Mouse (Mus musculus): Measurements from ENCODE around the gene Epb41l5. TPM values are rescaled to one million over a fixed set of nuclear protein-coding genes. Genes with fewer than 3 reads are reported as not detected.

Epb41l5 gene
- polyA plus RNA-seq, 1 experiment from 2014 or later: 64.0 TPM

DNA sequence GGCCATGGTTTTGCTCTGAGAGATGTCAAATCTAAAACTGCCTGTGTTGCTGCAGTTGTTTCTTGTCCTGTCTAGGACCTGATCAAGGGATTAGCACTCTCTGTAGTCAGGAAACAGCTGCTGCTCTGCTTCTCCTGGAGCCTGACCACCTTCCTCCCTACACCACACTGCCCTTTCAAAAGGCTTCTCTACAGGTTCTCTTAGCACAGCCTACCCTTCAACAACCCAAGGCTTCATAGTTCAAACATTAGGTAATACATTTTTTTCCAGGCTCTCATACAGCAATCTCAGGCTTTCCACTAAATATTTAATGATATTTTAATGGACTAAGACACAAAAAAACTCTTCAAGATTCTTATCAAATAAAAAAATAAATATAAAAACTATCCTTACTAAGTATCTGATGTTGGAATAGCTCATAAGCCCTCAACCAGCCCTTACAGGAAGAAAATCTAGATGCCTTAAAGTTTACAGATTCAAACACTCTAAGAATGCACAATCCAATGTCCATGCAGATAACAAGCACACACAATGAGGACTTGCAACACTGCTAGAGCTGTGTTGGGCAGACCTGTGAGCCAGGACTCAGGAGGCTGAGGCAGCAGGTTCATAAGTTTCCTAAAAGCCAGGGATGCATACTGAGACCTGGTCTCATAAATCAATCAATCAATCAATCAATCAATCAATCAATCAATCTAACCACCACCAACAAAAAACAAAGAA, 7.5 kb downstream of the Epb41l5 start:
- no peaks in the 10 kb centered on the region for H3K9me3 ChIP-seq (replicated peaks)
- H3K27ac ChIP-seq: peak overlapping the region; percentile 34; the same call in 1 of the 2 replicates
- H3K4me1 ChIP-seq: peaks cover 26% of the 10 kb centered on the region
- no peaks in the 10 kb centered on the region for H3K27me3 ChIP-seq
- H3K4me3 ChIP-seq (replicated peaks): no peak overlapping the region
- peaks cover 12% of the 10 kb centered on the region for H3K36me3 ChIP-seq
- H3K4me2 ChIP-seq: no peak overlapping the region
- H3K9ac ChIP-seq: no peak overlapping the region
- no peak for ATAC-seq (replicated peaks; ENCODE audit: low FRiP score)

DNA sequence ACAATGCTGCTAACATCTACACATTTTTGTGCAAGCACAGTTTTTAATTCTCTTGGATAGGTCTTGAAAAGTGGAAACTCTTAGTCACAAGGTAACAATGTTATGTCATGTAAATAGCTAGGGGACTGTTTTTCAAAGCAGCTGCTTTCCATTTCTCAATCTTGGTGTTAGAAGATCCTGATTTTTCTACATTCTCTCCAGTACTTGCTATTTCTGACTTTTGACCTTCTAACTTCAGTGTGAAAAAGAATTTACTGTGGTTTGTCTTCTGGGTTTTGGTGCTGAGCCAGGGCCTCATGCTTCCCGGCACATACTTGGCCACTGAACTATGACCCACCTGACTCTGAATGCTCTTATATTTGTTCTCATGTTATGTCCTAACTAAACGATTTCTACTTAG, 8.8 kb downstream of the Epb41l5 start:
- Histone ChIP-seq H3K4me1 (peaks cover 26% of the 10 kb centered on the region), H3K27me3 (no peaks in the 10 kb centered on the region), H3K27ac (peak overlapping the region; percentile 49), H3K9ac (no peak overlapping the region), H3K9me3 (replicated peaks) (no peaks in the 10 kb centered on the region), H3K4me3 (replicated peaks) (no peak overlapping the region), H3K4me2 (no peak overlapping the region), H3K36me3 (peaks cover 15% of the 10 kb centered on the region)
- WGBS: 31% methylated on average over 2 of the region's 2 CpGs
- no peak for ATAC-seq (replicated peaks; ENCODE audit: low FRiP score)

- no peak overlapping the region for H3K4me3 ChIP-seq (replicated peaks)
- peaks cover 24% of the 10 kb centered on the region for H3K36me3 ChIP-seq
- no peaks in the 10 kb centered on the region for H3K27me3 ChIP-seq
- H3K9me3 ChIP-seq (replicated peaks): no peaks in the 10 kb centered on the region
- 0 out of 2 replicates have a peak overlapping the region, but pooled peaks have one; percentile 2 for H3K4me2 ChIP-seq
- peak overlapping the region; percentile 86 for H3K27ac ChIP-seq
- peaks cover 23% of the 10 kb centered on the region for H3K4me1 ChIP-seq
- peak; percentile 68 for ATAC-seq (replicated peaks; ENCODE audit: low FRiP score)
- WGBS: 71% methylated on average over 6 of the region's 6 CpGs
- H3K9ac ChIP-seq: no peak overlapping the region
These were observed 11.4 kb downstream of the Epb41l5 start for GRCm38 (mm10) chr1:119637188-119638023.

DNA sequence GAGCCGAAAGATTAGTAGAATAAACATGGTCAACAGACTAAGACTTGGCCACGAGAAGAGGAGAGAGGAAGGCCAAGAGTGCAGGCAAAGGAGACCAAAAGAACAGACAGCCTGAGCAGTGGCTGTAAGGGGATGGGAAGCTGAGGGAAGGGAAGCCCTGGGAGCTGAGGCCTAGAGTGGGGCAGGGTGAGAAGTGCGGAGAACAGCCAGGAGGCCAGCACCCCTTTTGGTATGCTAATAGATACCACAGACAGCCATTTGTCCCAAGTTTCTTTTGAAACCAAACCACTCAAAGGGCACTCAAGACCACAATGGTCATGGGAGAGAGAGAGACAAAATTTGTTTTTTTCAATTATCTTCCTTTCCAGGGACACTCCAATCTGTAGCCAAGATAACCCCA, 14.1 kb downstream of the Epb41l5 start:
- Histone ChIP-seq H3K4me2 (no peak overlapping the region), H3K9ac (no peak overlapping the region), H3K4me1 (peaks cover 15% of the 10 kb centered on the region), H3K4me3 (replicated peaks) (no peak overlapping the region), H3K27ac (0 out of 2 replicates have a peak overlapping the region, but pooled peaks have one; percentile 41), H3K36me3 (peaks cover 26% of the 10 kb centered on the region), H3K27me3 (no peaks in the 10 kb centered on the region), H3K9me3 (replicated peaks) (no peaks in the 10 kb centered on the region)
- WGBS: 48% methylated on average over 3 of the region's 3 CpGs
- ATAC-seq (replicated peaks; ENCODE audit: low FRiP score): no peak

DNA sequence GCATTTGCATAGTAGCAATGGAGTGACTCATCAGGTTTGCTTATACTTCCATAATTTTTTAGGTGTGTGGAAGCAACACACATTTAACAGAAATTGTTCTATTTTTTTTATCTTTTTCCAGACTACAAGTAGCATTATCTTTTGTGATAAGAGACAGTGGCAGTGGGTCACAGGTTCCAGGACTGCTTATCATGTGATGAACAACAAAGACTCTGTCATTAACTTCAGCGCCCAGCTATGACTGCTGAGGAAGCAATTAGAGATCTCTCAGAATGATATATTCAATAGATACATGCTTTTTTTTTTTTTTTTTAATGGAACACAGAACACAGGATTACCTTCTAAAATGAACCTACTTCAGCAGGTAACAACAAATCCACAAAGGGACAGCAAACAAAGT, 18.4 kb downstream of the Epb41l5 start:
- whole genome bisulfite sequencing: 64% methylated on average over 1 of the region's 1 CpGs
- H3K4me1 ChIP-seq: peaks cover 12% of the 10 kb centered on the region; the same call in 1 of the 2 replicates
- no peak overlapping the region for H3K9ac ChIP-seq
- H3K4me3 ChIP-seq (replicated peaks): no peak overlapping the region
- no peaks in the 10 kb centered on the region for H3K9me3 ChIP-seq (replicated peaks)
- peaks cover 17% of the 10 kb centered on the region for H3K36me3 ChIP-seq
- no peak for ATAC-seq (replicated peaks; ENCODE audit: low FRiP score)
- no peaks in the 10 kb centered on the region for H3K27me3 ChIP-seq
- no peak overlapping the region for H3K27ac ChIP-seq
- no peak overlapping the region for H3K4me2 ChIP-seq

DNA sequence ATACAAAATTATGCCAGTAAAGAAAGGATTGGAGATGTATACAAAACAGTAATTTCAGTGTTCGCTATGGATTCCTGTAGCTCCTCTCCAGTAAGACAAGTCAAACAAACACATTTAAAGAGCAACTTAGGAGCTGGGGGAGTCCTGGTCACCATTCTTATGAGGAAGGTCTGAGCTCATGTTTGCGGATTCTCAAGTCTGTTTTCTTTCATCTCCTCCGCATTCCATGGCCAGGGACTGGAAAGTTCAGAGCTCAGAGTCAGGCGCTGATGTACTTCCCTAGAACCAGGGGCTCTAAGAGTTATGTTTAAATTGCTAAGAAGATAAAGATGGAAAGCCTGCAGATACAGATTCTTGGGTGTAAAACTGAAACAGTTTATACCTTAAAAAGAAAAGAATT, 22.0 kb downstream of the Epb41l5 start:
- peaks cover 2% of the 10 kb centered on the region; the same call in 1 of the 2 replicates for H3K36me3 ChIP-seq
- H3K27me3 ChIP-seq: no peaks in the 10 kb centered on the region
- no peak overlapping the region for H3K4me3 ChIP-seq (replicated peaks)
- no peaks in the 10 kb centered on the region for H3K9me3 ChIP-seq (replicated peaks)
- 25% methylated on average over 4 of the region's 4 CpGs for WGBS
- peaks cover 23% of the 10 kb centered on the region for H3K4me1 ChIP-seq
- no peak overlapping the region for H3K4me2 ChIP-seq
- ATAC-seq (replicated peaks; ENCODE audit: low FRiP score): peak; percentile 79
- no peak overlapping the region for H3K9ac ChIP-seq
- H3K27ac ChIP-seq: peak overlapping the region; percentile 70

DNA sequence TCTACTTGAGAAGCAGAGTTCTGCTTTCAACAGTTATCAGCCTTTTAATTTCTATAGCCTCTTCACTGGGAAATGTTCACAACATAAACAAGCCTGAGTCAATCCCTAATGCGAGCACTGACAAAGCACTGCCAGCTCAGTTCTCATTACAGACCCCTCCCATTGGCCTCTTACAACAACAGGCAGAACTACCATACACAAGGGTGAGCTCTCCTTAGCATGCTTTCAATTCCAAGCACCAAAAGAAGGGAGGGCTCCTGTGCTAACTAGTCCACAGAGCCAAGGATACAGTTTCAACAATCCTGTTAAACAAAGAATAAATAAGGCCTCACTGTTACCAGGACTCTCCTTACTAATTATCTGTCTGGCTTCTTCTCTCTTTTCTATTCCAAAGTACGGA, 24.4 kb downstream of the Epb41l5 start:
- ATAC-seq (replicated peaks; ENCODE audit: low FRiP score): peak; percentile 63

DNA sequence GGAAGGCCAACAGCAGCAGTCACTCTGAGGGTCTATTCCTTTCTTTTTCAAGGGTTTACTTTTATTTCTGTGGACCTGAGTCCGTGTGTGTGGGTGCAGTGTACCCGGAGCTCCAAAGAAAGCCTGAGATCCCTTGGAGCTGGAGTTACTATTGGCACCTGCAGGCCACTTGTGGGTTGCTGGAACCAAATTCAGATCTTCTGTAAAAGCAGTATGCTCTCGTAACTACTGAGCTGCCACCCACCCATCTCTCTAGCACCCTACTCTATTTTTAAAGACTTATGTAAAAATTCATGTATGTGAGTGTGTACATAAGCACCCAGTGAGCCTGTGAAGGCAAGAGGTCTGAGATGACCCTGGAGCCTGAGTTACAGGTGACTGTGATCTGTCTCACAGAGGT, 43.4 kb downstream of the Epb41l5 start:
- peaks cover 56% of the 10 kb centered on the region for H3K36me3 ChIP-seq
- H3K27me3 ChIP-seq: no peaks in the 10 kb centered on the region
- no peak overlapping the region for H3K4me3 ChIP-seq (replicated peaks)
- H3K4me1 ChIP-seq: peaks cover 2% of the 10 kb centered on the region; the same call in 1 of the 2 replicates
- no peak overlapping the region for H3K4me2 ChIP-seq
- no peak overlapping the region for H3K27ac ChIP-seq
- H3K9me3 ChIP-seq (replicated peaks): no peaks in the 10 kb centered on the region
- no peak overlapping the region for H3K9ac ChIP-seq
- 89% methylated on average over 3 of the region's 3 CpGs for WGBS
- ATAC-seq (replicated peaks; ENCODE audit: low FRiP score): no peak

More for the DNA sequence above, 24.4 kb downstream of the Epb41l5 start:
- no peak overlapping the region for H3K4me2 ChIP-seq
- no peak overlapping the region for H3K4me3 ChIP-seq (replicated peaks)
- peaks cover 18% of the 10 kb centered on the region for H3K36me3 ChIP-seq
- 51% methylated on average over 2 of the region's 2 CpGs for WGBS
- peaks cover 21% of the 10 kb centered on the region for H3K4me1 ChIP-seq
- H3K9ac ChIP-seq: no peak overlapping the region
- no peaks in the 10 kb centered on the region for H3K9me3 ChIP-seq (replicated peaks)
- H3K27me3 ChIP-seq: no peaks in the 10 kb centered on the region
- H3K27ac ChIP-seq: peak overlapping the region; percentile 66

GRCm38 (mm10) chr1:119602448-119602847, 46.4 kb downstream of the Epb41l5 start:
- Histone ChIP-seq H3K9ac (no peak overlapping the region), H3K9me3 (replicated peaks) (no peaks in the 10 kb centered on the region), H3K27ac (peak overlapping the region; percentile 67), H3K4me3 (replicated peaks) (no peak overlapping the region), H3K4me1 (peaks cover 2% of the 10 kb centered on the region; the same call in 1 of the 2 replicates), H3K27me3 (no peaks in the 10 kb centered on the region), H3K36me3 (peaks cover 46% of the 10 kb centered on the region), H3K4me2 (no peak overlapping the region)
- 91% methylated on average over 12 of the region's 12 CpGs for WGBS
- peak; percentile 52; the same call in 1 of the 2 replicates for ATAC-seq (replicated peaks; ENCODE audit: low FRiP score)

- Histone ChIP-seq H3K9ac (no peak overlapping the region), H3K36me3 (peaks cover 41% of the 10 kb centered on the region), H3K4me2 (no peak overlapping the region), H3K4me3 (replicated peaks) (no peak overlapping the region), H3K4me1 (peaks cover 2% of the 10 kb centered on the region; the same call in 1 of the 2 replicates), H3K9me3 (replicated peaks) (no peaks in the 10 kb centered on the region), H3K27ac (no peak overlapping the region), H3K27me3 (no peaks in the 10 kb centered on the region)
- 85% methylated on average over 6 of the region's 6 CpGs for WGBS
- ATAC-seq (replicated peaks; ENCODE audit: low FRiP score): no peak
These were observed 49.9 kb downstream of the Epb41l5 start for GRCm38 (mm10) chr1:119598855-119599254.

- Histone ChIP-seq H3K27me3 (no peaks in the 10 kb centered on the region), H3K4me2 (no peak overlapping the region), H3K9ac (no peak overlapping the region), H3K4me3 (replicated peaks) (no peak overlapping the region), H3K27ac (no peak overlapping the region), H3K36me3 (peaks cover 44% of the 10 kb centered on the region), H3K4me1 (no peaks in the 10 kb centered on the region), H3K9me3 (replicated peaks) (no peaks in the 10 kb centered on the region)
- 68% methylated on average over 3 of the region's 3 CpGs for WGBS
- 0 out of 2 replicates have a peak, but pooled peaks have one; percentile 43 for ATAC-seq (replicated peaks; ENCODE audit: low FRiP score)
These were observed 51.8 kb downstream of the Epb41l5 start for GRCm38 (mm10) chr1:119596954-119597480.

DNA sequence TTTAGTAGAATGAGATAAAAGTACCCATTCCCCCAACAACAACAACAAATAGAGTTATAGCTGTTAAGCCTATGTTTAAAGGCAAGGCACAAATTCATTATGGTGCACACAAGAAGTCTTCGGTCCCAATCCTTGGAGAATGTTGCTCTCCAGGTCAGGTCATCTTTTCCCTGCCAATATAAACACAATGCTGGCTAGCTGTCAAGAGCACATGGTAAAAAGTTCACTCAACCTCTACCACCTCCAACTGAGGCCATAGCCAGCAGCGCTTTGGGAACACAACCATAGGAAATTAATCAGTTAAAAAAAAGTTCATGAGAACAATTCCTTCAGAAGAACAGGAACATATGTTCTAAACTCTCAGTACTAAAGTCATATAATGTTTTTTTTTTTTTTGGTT, 58.8 kb downstream of the Epb41l5 start:
- no peaks in the 10 kb centered on the region for H3K9me3 ChIP-seq (replicated peaks)
- peaks cover 36% of the 10 kb centered on the region for H3K36me3 ChIP-seq
- no peak overlapping the region for H3K4me3 ChIP-seq (replicated peaks)
- H3K9ac ChIP-seq: no peak overlapping the region
- WGBS: 65% methylated on average over 2 of the region's 2 CpGs
- no peak overlapping the region for H3K27ac ChIP-seq
- H3K4me1 ChIP-seq: no peaks in the 10 kb centered on the region
- no peaks in the 10 kb centered on the region for H3K27me3 ChIP-seq
- no peak for ATAC-seq (replicated peaks; ENCODE audit: low FRiP score)
- no peak overlapping the region for H3K4me2 ChIP-seq
